Mouse (Mus musculus): Measurements from ENCODE around the gene Olfr223. TPM values are rescaled to one million over a fixed set of nuclear protein-coding genes. Genes with fewer than 3 reads are reported as not detected.
A peak's percentile ranks its signal among the peaks of the same experiment; 100 is the strongest.
"Not testable (repeated sequence)": the region's sequence is repeated elsewhere in the genome, so short reads cannot be mapped to it uniquely, and the experiment has no call there.

Gene Olfr223
- polyA plus RNA-seq, 1 experiment from 2014 or later, result not detected

- Histone ChIP-seq H3K27ac (replicated peaks) (0 out of 2 replicates have a peak overlapping the region, but pooled peaks have one; percentile 40), H3K4me1 (replicated peaks; ENCODE audit: control insufficient read depth, insufficient read depth) (no peaks in the 10 kb centered on the region), H3K9ac (ENCODE audit: low read length) (no peak overlapping the region), H3K9me3 (ENCODE audit: control insufficient read depth, low read length) (no peaks in the 10 kb centered on the region), H3K4me3 (ENCODE audit: low read depth, low read length) (no peak overlapping the region), H3K27me3 (ENCODE audit: control insufficient read depth, insufficient read depth, low read length) (no peaks in the 10 kb centered on the region), H3K4me2 (replicated peaks; ENCODE audit: low read depth) (no peak overlapping the region), H3K36me3 (ENCODE audit: control insufficient read depth, insufficient read depth, low read length) (no peaks in the 10 kb centered on the region)
- ATAC-seq (ENCODE audit: low FRiP score, low TSS enrichment), result no peak
- no peak for DNase-seq (ENCODE audit: low spot score)
- TF ChIP-seq EP300 (optimal IDR thresholded peaks at IDR 0.05) (no peak), CTCF (IDR thresholded peaks at IDR 0.05; ENCODE audit: low read depth) (no peak)
- WGBS, result 48% methylated on average over 5 of the region's 5 CpGs
These were observed 36.8 kb upstream of the Olfr223 start for GRCm38 (mm10) chr11:59629871-59630270.

- Histone ChIP-seq H3K4me1 (replicated peaks; ENCODE audit: control insufficient read depth, insufficient read depth) (no peaks in the 10 kb centered on the region), H3K9me3 (ENCODE audit: control insufficient read depth, low read length) (no peaks in the 10 kb centered on the region), H3K27me3 (ENCODE audit: control insufficient read depth, insufficient read depth, low read length) (no peaks in the 10 kb centered on the region), H3K9ac (ENCODE audit: low read length) (no peak overlapping the region), H3K4me2 (replicated peaks; ENCODE audit: low read depth) (no peak overlapping the region), H3K4me3 (ENCODE audit: low read depth, low read length) (no peak overlapping the region), H3K27ac (replicated peaks) (no peak overlapping the region), H3K36me3 (ENCODE audit: control insufficient read depth, insufficient read depth, low read length) (no peaks in the 10 kb centered on the region)
- ATAC-seq (ENCODE audit: low FRiP score, low TSS enrichment) (no peak), DNase-seq (ENCODE audit: low spot score) (no peak)
- 73% methylated on average over 5 of the region's 5 CpGs for WGBS
- no peak for TF ChIP-seq CTCF (IDR thresholded peaks at IDR 0.05; ENCODE audit: low read depth)
- TF ChIP-seq EP300 (optimal IDR thresholded peaks at IDR 0.05), result no peak
These were observed 35.1 kb upstream of the Olfr223 start for GRCm38 (mm10) chr11:59628177-59628576.

GRCm38 (mm10) chr11:59626192-59626591 lies 33.1 kb upstream of the Olfr223 start:
- no peaks in the 10 kb centered on the region for H3K4me1 ChIP-seq (replicated peaks; ENCODE audit: control insufficient read depth, insufficient read depth)
- ATAC-seq (ENCODE audit: low FRiP score, low TSS enrichment) (no peak), DNase-seq (ENCODE audit: low spot score) (no peak)
- H3K4me3 ChIP-seq (ENCODE audit: low read depth, low read length), result no peak overlapping the region
- no peaks in the 10 kb centered on the region for H3K9me3 ChIP-seq (ENCODE audit: control insufficient read depth, low read length)
- no peak overlapping the region for H3K27ac ChIP-seq (replicated peaks)
- no peak overlapping the region for H3K4me2 ChIP-seq (replicated peaks; ENCODE audit: low read depth)
- 65% methylated on average over 7 of the region's 7 CpGs for WGBS
- no peak overlapping the region for H3K9ac ChIP-seq (ENCODE audit: low read length)
- TF ChIP-seq CTCF (IDR thresholded peaks at IDR 0.05; ENCODE audit: low read depth) (no peak), EP300 (optimal IDR thresholded peaks at IDR 0.05) (no peak)
- H3K36me3 ChIP-seq (ENCODE audit: control insufficient read depth, insufficient read depth, low read length), result no peaks in the 10 kb centered on the region
- no peaks in the 10 kb centered on the region for H3K27me3 ChIP-seq (ENCODE audit: control insufficient read depth, insufficient read depth, low read length)

DNA sequence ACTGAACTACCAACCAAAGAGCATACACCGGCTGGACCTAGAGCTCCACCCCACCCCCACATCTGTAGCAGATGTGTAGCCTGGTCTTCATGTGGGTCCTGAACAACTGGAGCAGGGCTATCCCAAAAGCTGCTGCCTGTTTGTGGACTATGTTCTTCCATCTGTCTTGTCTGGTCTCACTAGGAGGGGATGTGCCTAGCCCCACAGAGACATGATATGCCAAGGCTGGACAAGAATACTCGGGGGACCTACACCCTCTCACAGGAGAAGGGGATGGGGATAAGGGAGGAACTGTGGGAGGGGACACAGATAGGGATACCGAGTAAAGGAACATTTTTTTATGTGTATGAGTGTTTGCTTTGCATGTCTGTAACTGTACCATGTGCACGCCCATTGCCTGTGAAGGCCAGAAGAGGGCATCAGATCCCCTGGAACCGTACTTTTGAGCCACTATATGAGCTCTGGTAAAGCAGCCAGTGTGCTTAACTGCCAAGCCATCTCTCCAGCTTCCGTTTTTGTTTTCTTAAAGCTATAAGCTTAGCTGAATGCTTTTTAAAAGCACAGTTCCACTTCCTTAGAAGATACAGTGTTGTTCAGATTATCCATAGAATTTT lies 31.0 kb upstream of the Olfr223 start:
- DNase-seq (ENCODE audit: low spot score) (peak; percentile 74), ATAC-seq (ENCODE audit: low FRiP score, low TSS enrichment) (peak; percentile 83)
- Histone ChIP-seq H3K27ac (replicated peaks) (no peak overlapping the region), H3K4me3 (ENCODE audit: low read depth, low read length) (no peak overlapping the region), H3K36me3 (ENCODE audit: control insufficient read depth, insufficient read depth, low read length) (no peaks in the 10 kb centered on the region), H3K9me3 (ENCODE audit: control insufficient read depth, low read length) (no peaks in the 10 kb centered on the region), H3K27me3 (ENCODE audit: control insufficient read depth, insufficient read depth, low read length) (no peaks in the 10 kb centered on the region), H3K4me1 (replicated peaks; ENCODE audit: control insufficient read depth, insufficient read depth) (no peaks in the 10 kb centered on the region), H3K9ac (ENCODE audit: low read length) (no peak overlapping the region), H3K4me2 (replicated peaks; ENCODE audit: low read depth) (no peak overlapping the region)
- 30% methylated on average over 6 of the region's 6 CpGs for WGBS
- TF ChIP-seq EP300 (optimal IDR thresholded peaks at IDR 0.05), result no peak
- TF ChIP-seq CTCF (IDR thresholded peaks at IDR 0.05; ENCODE audit: low read depth), result peak; percentile 95

- Histone ChIP-seq H3K36me3 (ENCODE audit: control insufficient read depth, insufficient read depth, low read length) (no peaks in the 10 kb centered on the region), H3K4me2 (replicated peaks; ENCODE audit: low read depth) (no peak overlapping the region), H3K4me1 (replicated peaks; ENCODE audit: control insufficient read depth, insufficient read depth) (no peaks in the 10 kb centered on the region), H3K27ac (replicated peaks) (no peak overlapping the region), H3K4me3 (ENCODE audit: low read depth, low read length) (no peak overlapping the region), H3K9me3 (ENCODE audit: control insufficient read depth, low read length) (no peaks in the 10 kb centered on the region), H3K9ac (ENCODE audit: low read length) (no peak overlapping the region), H3K27me3 (ENCODE audit: control insufficient read depth, insufficient read depth, low read length) (no peaks in the 10 kb centered on the region)
- 40% methylated on average over 3 of the region's 3 CpGs for WGBS
- ATAC-seq (ENCODE audit: low FRiP score, low TSS enrichment), result no peak
- no peak for DNase-seq (ENCODE audit: low spot score)
- no peak for TF ChIP-seq CTCF (IDR thresholded peaks at IDR 0.05; ENCODE audit: low read depth)
- no peak for TF ChIP-seq EP300 (optimal IDR thresholded peaks at IDR 0.05)
These were observed 29.1 kb upstream of the Olfr223 start for GRCm38 (mm10) chr11:59622214-59622613.

- not testable (repeated sequence) for H3K27me3 ChIP-seq (ENCODE audit: control insufficient read depth, insufficient read depth, low read length); H3K4me3 ChIP-seq (ENCODE audit: low read depth, low read length); H3K9ac ChIP-seq (ENCODE audit: low read length); DNase-seq (ENCODE audit: low spot score); H3K4me2 ChIP-seq (replicated peaks; ENCODE audit: low read depth); H3K4me1 ChIP-seq (replicated peaks; ENCODE audit: control insufficient read depth, insufficient read depth); ATAC-seq (ENCODE audit: low FRiP score, low TSS enrichment); H3K9me3 ChIP-seq (ENCODE audit: control insufficient read depth, low read length); H3K27ac ChIP-seq (replicated peaks); H3K36me3 ChIP-seq (ENCODE audit: control insufficient read depth, insufficient read depth, low read length)
- WGBS, result 87% methylated on average over 2 of the region's 2 CpGs
These were observed 23.9 kb upstream of the Olfr223 start for GRCm38 (mm10) chr11:59616986-59617385.

All from stomach, postnatal 0 days (tissue).